Comparison of ENCODE assay signal across 20 mouse cellular contexts in genomic region chr5:39761682-39762456, GRCm38 (mm10). TPM values are rescaled to one million over a fixed set of nuclear protein-coding genes. Genes with fewer than 3 reads are reported as not detected.
DNase-seq lines count a peak whose midpoint lies in the region; ATAC-seq and TF ChIP-seq lines count a peak whose summit lies in the region.
"Had no signal": no experiment of that assay in that cellular context is flagged by ENCODE, and none has a peak within 500 bp of the region (broad histone marks: within the 10 kb centered on the region; RNA-seq: fewer than 3 reads in every experiment).

No protein-coding gene starts in this region.

- no peak overlapping the region for H3K9ac ChIP-seq in stomach, embryonic 15.5 days
- no peak overlapping the region for H3K9ac ChIP-seq in liver, postnatal 0 days (replicated peaks)
- no peak overlapping the region for H3K9ac ChIP-seq in hindbrain, postnatal 0 days (replicated peaks; ENCODE audit: low read length)
- H3K9ac ChIP-seq: embryonic facial prominence, embryonic 15.5 days; forebrain, embryonic 13.5 days; kidney, embryonic 15.5 days; neural tube, embryonic 13.5 days had no signal

- no peaks in the 10 kb centered on the region for H3K27me3 ChIP-seq in stomach, embryonic 15.5 days (replicated peaks)
- no peaks in the 10 kb centered on the region for H3K27me3 ChIP-seq in liver, postnatal 0 days (ENCODE audit: insufficient read depth, low read length)
- no peaks in the 10 kb centered on the region for H3K27me3 ChIP-seq in hindbrain, postnatal 0 days (ENCODE audit: insufficient read depth, low read length)
- H3K27me3 ChIP-seq: embryonic facial prominence, embryonic 15.5 days; kidney, embryonic 15.5 days; neural tube, embryonic 13.5 days had no signal

- no peak overlapping the region for H3K4me3 ChIP-seq in stomach, embryonic 15.5 days (replicated peaks)
- H3K4me3 ChIP-seq in liver, postnatal 0 days (ENCODE audit: low read depth, low read length) = no peak overlapping the region
- no peak overlapping the region for H3K4me3 ChIP-seq in hindbrain, postnatal 0 days (ENCODE audit: low read length)
- H3K4me3 ChIP-seq: embryonic facial prominence, embryonic 15.5 days; forebrain, embryonic 13.5 days; heart, embryonic 10.5 days; kidney, embryonic 15.5 days; neural tube, embryonic 13.5 days had no signal

- no peak for TF ChIP-seq EP300 in liver, postnatal 0 days (IDR thresholded peaks at IDR 0.05; ENCODE audit: low read depth)

- DNase-seq in urinary bladder, postnatal 14 days (ENCODE audit: low spot score) = peak; percentile 69
- DNase-seq in urinary bladder, postnatal 10 days (ENCODE audit: low spot score) = no peak
- peak; percentile 23 for DNase-seq in adrenal gland, adult 8-10 months
- DNase-seq in fibroblast of lung, adult 2 months (ENCODE audit: low read depth) = peak; percentile 40
- no peak for DNase-seq in liver, postnatal 0 days
- DNase-seq in hindbrain, postnatal 0 days (ENCODE audit: low spot score) = no peak
- no peak for DNase-seq in heart, postnatal 36 days
- DNase-seq: cerebellum, adult 18-20 months; gastrocnemius, postnatal 36 days; liver; lung, adult 18-20 months; thymus, adult 2 months had no signal

- intact Hi-C loops in heart, postnatal 36 days (cut with DNase I) = no loop called here

- no peaks in the 10 kb centered on the region for H3K4me1 ChIP-seq in stomach, embryonic 15.5 days
- H3K4me1 ChIP-seq in liver, postnatal 0 days (ENCODE audit: insufficient read depth) = no peaks in the 10 kb centered on the region
- no peaks in the 10 kb centered on the region for H3K4me1 ChIP-seq in hindbrain, postnatal 0 days (ENCODE audit: insufficient read depth, low read length)
- H3K4me1 ChIP-seq: embryonic facial prominence, embryonic 15.5 days; forebrain, embryonic 13.5 days; kidney, embryonic 15.5 days; neural tube, embryonic 13.5 days had no signal

- no peak overlapping the region; the same call in 1 of the 2 replicates for H3K27ac ChIP-seq in stomach, embryonic 15.5 days
- H3K27ac ChIP-seq in liver, postnatal 0 days (ENCODE audit: low read depth) = no peak overlapping the region
- H3K27ac ChIP-seq in hindbrain, postnatal 0 days = no peak overlapping the region
- H3K27ac ChIP-seq: embryonic facial prominence, embryonic 15.5 days; forebrain, embryonic 13.5 days; heart, embryonic 10.5 days; kidney, embryonic 15.5 days; neural tube, embryonic 13.5 days had no signal

- no peak for TF ChIP-seq CTCF in liver, postnatal 0 days (IDR thresholded peaks at IDR 0.05; ENCODE audit: low read depth)
- no peak for TF ChIP-seq CTCF in hindbrain, postnatal 0 days (IDR thresholded peaks at IDR 0.05; ENCODE audit: low read depth)

- no peak overlapping the region for H3K4me2 ChIP-seq in stomach, embryonic 15.5 days
- H3K4me2 ChIP-seq in liver, postnatal 0 days (ENCODE audit: low read depth, low read length) = no peak overlapping the region
- H3K4me2 ChIP-seq in hindbrain, postnatal 0 days (ENCODE audit: low read depth, low read length) = no peak overlapping the region
- H3K4me2 ChIP-seq: embryonic facial prominence, embryonic 15.5 days; forebrain, embryonic 13.5 days; kidney, embryonic 15.5 days; neural tube, embryonic 13.5 days had no signal

- no peaks in the 10 kb centered on the region for H3K36me3 ChIP-seq in stomach, embryonic 15.5 days
- no peaks in the 10 kb centered on the region for H3K36me3 ChIP-seq in liver, postnatal 0 days (replicated peaks; ENCODE audit: insufficient read depth, low read length)
- H3K36me3 ChIP-seq in hindbrain, postnatal 0 days (ENCODE audit: insufficient read depth, low read length) = no peaks in the 10 kb centered on the region
- H3K36me3 ChIP-seq: embryonic facial prominence, embryonic 15.5 days; heart, embryonic 10.5 days; kidney, embryonic 15.5 days; neural tube, embryonic 13.5 days had no signal

- no peaks in the 10 kb centered on the region for H3K9me3 ChIP-seq in stomach, embryonic 15.5 days
- H3K9me3 ChIP-seq in liver, postnatal 0 days (ENCODE audit: low read length) = no peaks in the 10 kb centered on the region
- no peaks in the 10 kb centered on the region for H3K9me3 ChIP-seq in hindbrain, postnatal 0 days (ENCODE audit: low read length)
- H3K9me3 ChIP-seq: embryonic facial prominence, embryonic 15.5 days; forebrain, embryonic 13.5 days; heart, embryonic 10.5 days; kidney, embryonic 15.5 days; neural tube, embryonic 13.5 days had no signal

- 64% methylated on average over 8 of the region's 8 CpGs for WGBS in stomach, embryonic 15.5 days
- 72% methylated on average over 8 of the region's 8 CpGs for WGBS in liver, postnatal 0 days (ENCODE audit: insufficient replicate concordance)
- 88% methylated on average over 8 of the region's 8 CpGs for WGBS in hindbrain, postnatal 0 days

- ATAC-seq in stomach, embryonic 15.5 days (ENCODE audit: insufficient read depth, low FRiP score, low read depth) = peak; percentile 88
- no peak for ATAC-seq in liver, postnatal 0 days
- ATAC-seq in hindbrain, postnatal 0 days = no peak
- ATAC-seq: forebrain, embryonic 13.5 days had no signal

RNA-seq across cellular contexts. Expression of gene Hs3st1, which starts 6.6 kb away (rescaled TPM):
- 10 to 100 TPM in 3 of 4 experiments, 1 to 10 TPM in 1; 7.9 to 26.0 (median 12.5) TPM for total RNA-seq in adrenal gland, adult 8-10 months (2022)
- 10.8 and 11.8 TPM in 2 replicates for polyA plus RNA-seq in stomach, embryonic 15.5 days (2015; fragmentation: Nextera tagmentation; extraction: Ambion mirVana)
- 0.57 and 0.75 TPM in 2 replicates for polyA plus RNA-seq in liver, postnatal 0 days (2015; fragmentation: Nextera tagmentation; extraction: Ambion mirVana)
- 24.6 and 41.3 TPM in 2 replicates for total RNA-seq in hindbrain, postnatal 0 days (2014; rRNA removed)
- 29.3 and 31.9 TPM in 2 replicates for polyA plus RNA-seq in hindbrain, postnatal 0 days (2015; fragmentation: Nextera tagmentation; extraction: Ambion mirVana)
- 1 to 10 TPM; 7.0 to 7.5 TPM for total RNA-seq in heart, postnatal 36 days (2021)
- total RNA-seq: megakaryocyte-erythroid progenitor cell, adult 5-6 weeks; MEL had no signal

Comparison
In these comparisons a context has a peak if more than half of its experiments do, and no peak if none do; other contexts are left out.
1. DNase-seq: peak in urinary bladder, postnatal 14 days (single experiment), adrenal gland, adult 8-10 months (single experiment) and fibroblast of lung, adult 2 months (single experiment); none in urinary bladder, postnatal 10 days (single experiment), liver, postnatal 0 days (single experiment), hindbrain, postnatal 0 days (single experiment) and heart, postnatal 36 days (0 of 2).